Mouse (Mus musculus): ENCODE measurements around the gene Mapkapk3. TPM values are rescaled to one million over a fixed set of nuclear protein-coding genes. Genes with fewer than 3 reads are reported as not detected.
A peak's percentile ranks its signal among the peaks of the same experiment; 100 is the strongest.

The Mapkapk3 gene
- polyA plus RNA-seq, 1 experiment from 2014 or later, result 24.8 TPM

- Histone ChIP-seq H3K4me2 (replicated peaks; ENCODE audit: low read depth, low read length) (no peak overlapping the region), H3K9ac (replicated peaks; ENCODE audit: low read depth, low read length) (no peak overlapping the region), H3K4me3 (ENCODE audit: low read depth, low read length) (no peak overlapping the region), H3K27me3 (ENCODE audit: control insufficient read depth, insufficient read depth, low read length) (no peaks in the 10 kb centered on the region), H3K27ac (ENCODE audit: low read length) (no peak overlapping the region), H3K9me3 (ENCODE audit: control insufficient read depth, low read depth, low read length) (no peaks in the 10 kb centered on the region), H3K4me1 (ENCODE audit: control insufficient read depth, insufficient read depth, low read length) (0 out of 2 replicates have a peak, but pooled peaks cover 2% of the 10 kb centered on the region), H3K36me3 (ENCODE audit: control insufficient read depth, insufficient read depth, low read length) (no peaks in the 10 kb centered on the region)
- WGBS, result 26% methylated on average over 10 of the region's 10 CpGs
- ATAC-seq (ENCODE audit: insufficient number of reproducible peaks, insufficient read depth, low FRiP score, low read depth), result peak; percentile 16; the same call in 1 of the 2 replicates
Observed at GRCm38 (mm10) chr9:107290897-107291296, 1.2 kb upstream of the Mapkapk3 start.

- Histone ChIP-seq H3K4me1 (ENCODE audit: control insufficient read depth, insufficient read depth, low read length) (no peaks in the 10 kb centered on the region), H3K9ac (replicated peaks; ENCODE audit: low read depth, low read length) (no peak overlapping the region), H3K36me3 (ENCODE audit: control insufficient read depth, insufficient read depth, low read length) (no peaks in the 10 kb centered on the region), H3K4me3 (ENCODE audit: low read depth, low read length) (peak overlapping the region; percentile 30), H3K4me2 (replicated peaks; ENCODE audit: low read depth, low read length) (peak overlapping the region; percentile 51), H3K9me3 (ENCODE audit: control insufficient read depth, low read depth, low read length) (no peaks in the 10 kb centered on the region), H3K27me3 (ENCODE audit: control insufficient read depth, insufficient read depth, low read length) (no peaks in the 10 kb centered on the region), H3K27ac (ENCODE audit: low read length) (peak overlapping the region; percentile 61; the same call in 1 of the 2 replicates)
- 31% methylated on average over 8 of the region's 8 CpGs for WGBS
- ATAC-seq (ENCODE audit: insufficient number of reproducible peaks, insufficient read depth, low FRiP score, low read depth), result peak; percentile 48; the same call in 1 of the 2 replicates
Observed at GRCm38 (mm10) chr9:107288711-107289110, 966 bp downstream of the Mapkapk3 start.

- no peaks in the 10 kb centered on the region for H3K9me3 ChIP-seq (ENCODE audit: control insufficient read depth, low read depth, low read length)
- 87% methylated on average over 14 of the region's 14 CpGs for WGBS
- peak overlapping the region; percentile 51 for H3K4me2 ChIP-seq (replicated peaks; ENCODE audit: low read depth, low read length)
- no peaks in the 10 kb centered on the region for H3K4me1 ChIP-seq (ENCODE audit: control insufficient read depth, insufficient read depth, low read length)
- H3K36me3 ChIP-seq (ENCODE audit: control insufficient read depth, insufficient read depth, low read length), result no peaks in the 10 kb centered on the region
- ATAC-seq (ENCODE audit: insufficient number of reproducible peaks, insufficient read depth, low FRiP score, low read depth), result no peak
- no peak overlapping the region for H3K9ac ChIP-seq (replicated peaks; ENCODE audit: low read depth, low read length)
- no peak overlapping the region for H3K27ac ChIP-seq (ENCODE audit: low read length)
- H3K4me3 ChIP-seq (ENCODE audit: low read depth, low read length), result peak overlapping the region; percentile 30
- no peaks in the 10 kb centered on the region for H3K27me3 ChIP-seq (ENCODE audit: control insufficient read depth, insufficient read depth, low read length)
Observed at GRCm38 (mm10) chr9:107288105-107288650, 1.5 kb downstream of the Mapkapk3 start.

GRCm38 (mm10) chr9:107287294-107287693 is 2.4 kb downstream of the Mapkapk3 start:
- H3K27me3 ChIP-seq (ENCODE audit: control insufficient read depth, insufficient read depth, low read length), result no peaks in the 10 kb centered on the region
- no peaks in the 10 kb centered on the region for H3K36me3 ChIP-seq (ENCODE audit: control insufficient read depth, insufficient read depth, low read length)
- WGBS, result 69% methylated on average over 2 of the region's 2 CpGs
- H3K4me2 ChIP-seq (replicated peaks; ENCODE audit: low read depth, low read length), result no peak overlapping the region
- H3K4me1 ChIP-seq (ENCODE audit: control insufficient read depth, insufficient read depth, low read length), result no peaks in the 10 kb centered on the region
- no peak overlapping the region for H3K4me3 ChIP-seq (ENCODE audit: low read depth, low read length)
- no peak overlapping the region for H3K27ac ChIP-seq (ENCODE audit: low read length)
- ATAC-seq (ENCODE audit: insufficient number of reproducible peaks, insufficient read depth, low FRiP score, low read depth), result no peak
- H3K9ac ChIP-seq (replicated peaks; ENCODE audit: low read depth, low read length), result no peak overlapping the region
- no peaks in the 10 kb centered on the region for H3K9me3 ChIP-seq (ENCODE audit: control insufficient read depth, low read depth, low read length)

DNA sequence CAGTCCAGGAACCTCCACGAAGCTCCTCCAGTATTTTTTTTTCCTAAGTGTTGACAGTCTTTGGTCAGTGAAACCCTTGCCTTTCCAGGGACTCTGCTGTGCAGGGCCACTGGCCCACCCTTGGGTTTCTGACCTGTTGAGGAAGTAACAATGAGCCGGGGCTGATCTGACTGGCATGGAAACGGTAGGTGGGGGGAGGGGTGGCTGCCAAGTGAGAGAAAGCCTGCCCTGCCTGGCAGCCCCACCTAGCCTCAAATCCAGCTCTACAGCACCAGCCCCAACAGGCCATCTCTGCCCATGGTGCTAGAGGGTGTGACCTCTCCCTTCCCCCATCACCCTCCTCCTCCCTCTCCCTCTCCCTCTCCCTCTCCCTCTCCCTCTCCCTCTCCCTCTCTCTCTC is 4.7 kb downstream of the Mapkapk3 start:
- Histone ChIP-seq H3K27ac (ENCODE audit: low read length) (no peak overlapping the region), H3K4me2 (replicated peaks; ENCODE audit: low read depth, low read length) (no peak overlapping the region), H3K4me3 (ENCODE audit: low read depth, low read length) (no peak overlapping the region), H3K4me1 (ENCODE audit: control insufficient read depth, insufficient read depth, low read length) (peaks cover 6% of the 10 kb centered on the region), H3K36me3 (ENCODE audit: control insufficient read depth, insufficient read depth, low read length) (no peaks in the 10 kb centered on the region), H3K27me3 (ENCODE audit: control insufficient read depth, insufficient read depth, low read length) (no peaks in the 10 kb centered on the region), H3K9me3 (ENCODE audit: control insufficient read depth, low read depth, low read length) (no peaks in the 10 kb centered on the region), H3K9ac (replicated peaks; ENCODE audit: low read depth, low read length) (no peak overlapping the region)
- ATAC-seq (ENCODE audit: insufficient number of reproducible peaks, insufficient read depth, low FRiP score, low read depth), result no peak
- 13% methylated on average over 3 of the region's 3 CpGs for WGBS

DNA sequence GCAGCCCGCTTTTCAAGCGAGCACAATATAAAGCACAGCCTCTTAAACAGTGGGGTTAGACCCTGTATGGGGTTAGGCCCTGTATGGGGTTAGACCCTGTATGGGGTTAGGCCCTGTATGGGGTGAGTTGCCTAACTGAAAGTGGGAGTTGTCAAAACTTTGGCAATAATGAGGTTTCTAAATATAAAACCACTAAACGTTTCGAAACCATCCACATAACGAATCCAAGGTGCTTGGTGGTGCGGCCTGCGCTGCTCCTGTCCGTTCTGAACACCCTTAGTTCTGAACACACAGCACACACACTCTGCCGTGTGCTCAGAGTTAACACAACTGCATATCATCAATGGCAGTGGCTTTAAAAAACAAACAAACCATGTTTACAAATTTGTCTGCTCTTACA is 6.7 kb downstream of the Mapkapk3 start:
- H3K4me1 ChIP-seq (ENCODE audit: control insufficient read depth, insufficient read depth, low read length), result peaks cover 15% of the 10 kb centered on the region
- no peak overlapping the region for H3K4me3 ChIP-seq (ENCODE audit: low read depth, low read length)
- H3K4me2 ChIP-seq (replicated peaks; ENCODE audit: low read depth, low read length), result no peak overlapping the region
- H3K27ac ChIP-seq (ENCODE audit: low read length), result no peak overlapping the region
- H3K27me3 ChIP-seq (ENCODE audit: control insufficient read depth, insufficient read depth, low read length), result no peaks in the 10 kb centered on the region
- no peak overlapping the region for H3K9ac ChIP-seq (replicated peaks; ENCODE audit: low read depth, low read length)
- 84% methylated on average over 9 of the region's 9 CpGs for WGBS
- H3K36me3 ChIP-seq (ENCODE audit: control insufficient read depth, insufficient read depth, low read length), result no peaks in the 10 kb centered on the region
- no peaks in the 10 kb centered on the region for H3K9me3 ChIP-seq (ENCODE audit: control insufficient read depth, low read depth, low read length)
- ATAC-seq (ENCODE audit: insufficient number of reproducible peaks, insufficient read depth, low FRiP score, low read depth), result no peak

DNA sequence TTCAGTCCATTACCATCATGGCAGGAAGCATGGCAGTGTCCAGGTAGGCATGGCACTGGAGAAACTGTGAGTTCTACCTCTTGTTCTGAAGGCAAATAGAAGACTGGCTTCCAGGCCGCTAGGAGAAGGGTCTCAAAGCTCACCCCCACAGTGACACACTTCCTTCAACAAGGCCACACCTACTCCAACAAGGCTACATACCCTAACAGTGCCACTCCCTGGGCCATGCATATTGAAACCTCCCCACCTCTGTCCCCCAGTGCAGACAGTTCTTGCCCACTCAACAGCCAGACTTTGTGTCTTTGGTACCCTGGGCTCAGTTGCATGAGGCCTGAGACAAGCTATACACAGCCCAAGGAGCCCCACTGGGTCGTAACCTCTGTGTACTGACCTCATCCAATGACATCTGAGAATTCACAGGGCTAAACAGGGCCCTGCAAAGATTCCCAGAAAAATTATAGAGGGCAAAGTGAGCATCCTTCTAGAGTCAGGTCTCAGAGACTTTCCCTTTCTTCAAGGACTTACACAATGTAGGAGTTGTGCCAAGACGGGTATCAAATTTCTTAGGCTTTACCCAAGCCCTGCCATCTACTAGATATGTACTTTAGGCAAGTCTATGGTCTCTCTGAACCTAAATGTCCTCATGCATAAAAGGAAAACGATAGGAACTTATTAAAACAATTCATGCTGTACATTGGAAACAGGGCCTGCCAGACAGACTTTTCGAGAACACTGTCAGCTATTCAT is 8.3 kb downstream of the Mapkapk3 start:
- ATAC-seq (ENCODE audit: insufficient number of reproducible peaks, insufficient read depth, low FRiP score, low read depth), result no peak
- no peaks in the 10 kb centered on the region for H3K27me3 ChIP-seq (ENCODE audit: control insufficient read depth, insufficient read depth, low read length)
- peaks cover 15% of the 10 kb centered on the region for H3K4me1 ChIP-seq (ENCODE audit: control insufficient read depth, insufficient read depth, low read length)
- no peak overlapping the region for H3K9ac ChIP-seq (replicated peaks; ENCODE audit: low read depth, low read length)
- WGBS, result 88% methylated on average over 5 of the region's 5 CpGs
- no peak overlapping the region for H3K4me2 ChIP-seq (replicated peaks; ENCODE audit: low read depth, low read length)
- H3K27ac ChIP-seq (ENCODE audit: low read length), result no peak overlapping the region
- H3K4me3 ChIP-seq (ENCODE audit: low read depth, low read length), result no peak overlapping the region
- H3K9me3 ChIP-seq (ENCODE audit: control insufficient read depth, low read depth, low read length), result no peaks in the 10 kb centered on the region
- H3K36me3 ChIP-seq (ENCODE audit: control insufficient read depth, insufficient read depth, low read length), result no peaks in the 10 kb centered on the region

GRCm38 (mm10) chr9:107280322-107281027 is 9.2 kb downstream of the Mapkapk3 start:
- H3K9me3 ChIP-seq (ENCODE audit: control insufficient read depth, low read depth, low read length), result no peaks in the 10 kb centered on the region
- H3K4me3 ChIP-seq (ENCODE audit: low read depth, low read length), result no peak overlapping the region
- 0 out of 2 replicates have a peak, but pooled peaks have one; percentile 17 for ATAC-seq (ENCODE audit: insufficient number of reproducible peaks, insufficient read depth, low FRiP score, low read depth)
- no peaks in the 10 kb centered on the region for H3K27me3 ChIP-seq (ENCODE audit: control insufficient read depth, insufficient read depth, low read length)
- no peaks in the 10 kb centered on the region for H3K36me3 ChIP-seq (ENCODE audit: control insufficient read depth, insufficient read depth, low read length)
- no peak overlapping the region for H3K9ac ChIP-seq (replicated peaks; ENCODE audit: low read depth, low read length)
- H3K27ac ChIP-seq (ENCODE audit: low read length), result peak overlapping the region; percentile 68; the same call in 1 of the 2 replicates
- H3K4me1 ChIP-seq (ENCODE audit: control insufficient read depth, insufficient read depth, low read length), result peaks cover 15% of the 10 kb centered on the region
- WGBS, result 47% methylated on average over 13 of the region's 13 CpGs
- H3K4me2 ChIP-seq (replicated peaks; ENCODE audit: low read depth, low read length), result peak overlapping the region; percentile 22

Data from stomach, embryonic 14.5 days (tissue).